In genomic region chr6:86073882-86074281, GRCm38 (mm10) we compare ENCODE assay signal across 25 mouse cellular contexts. TPM values are rescaled to one million over a fixed set of nuclear protein-coding genes. Genes with fewer than 3 reads are reported as not detected.
DNase-seq lines count a peak whose midpoint lies in the region; ATAC-seq and TF ChIP-seq lines count a peak whose summit lies in the region.
"Had no signal": no experiment of that assay in that cellular context is flagged by ENCODE, and none has a peak within 500 bp of the region (broad histone marks: within the 10 kb centered on the region; RNA-seq: fewer than 3 reads in every experiment).

No protein-coding gene starts in this region.

- TF ChIP-seq CTCF in left cerebral cortex, adult 2 months (IDR thresholded peaks at IDR 0.05), result no peak

- intact Hi-C loops in left cerebral cortex, adult 2 months (cut with DNase I), result no loop called here
- intact Hi-C loops in left cerebral cortex, postnatal 25 days (cut with DNase I), result no loop called here

- H3K9me3 ChIP-seq in midbrain, embryonic 12.5 days, result no peaks in the 10 kb centered on the region
- H3K9me3 ChIP-seq in midbrain, embryonic 13.5 days, result no peaks in the 10 kb centered on the region
- H3K9me3 ChIP-seq: embryonic facial prominence, embryonic 13.5 days; forebrain, embryonic 13.5 days; heart, embryonic 15.5 days; hindbrain, embryonic 10.5 days had no signal

- no peak overlapping the region for H3K4me3 ChIP-seq in left cerebral cortex, adult 2 months
- H3K4me3 ChIP-seq in midbrain, embryonic 12.5 days, result no peak overlapping the region
- no peak overlapping the region for H3K4me3 ChIP-seq in midbrain, embryonic 13.5 days (replicated peaks)
- H3K4me3 ChIP-seq: embryonic facial prominence, embryonic 13.5 days; forebrain, embryonic 13.5 days; heart, adult 2 months; heart, embryonic 15.5 days; hindbrain, embryonic 10.5 days had no signal

- no peaks in the 10 kb centered on the region for H3K36me3 ChIP-seq in midbrain, embryonic 12.5 days
- H3K36me3 ChIP-seq in midbrain, embryonic 13.5 days, result no peaks in the 10 kb centered on the region
- H3K36me3 ChIP-seq: embryonic facial prominence, embryonic 13.5 days; heart, embryonic 15.5 days; hindbrain, embryonic 10.5 days had no signal

- H3K27ac ChIP-seq in left cerebral cortex, adult 2 months, result peak overlapping the region; percentile 62; the same call in 1 of the 2 replicates
- 0 out of 2 replicates have a peak overlapping the region, but pooled peaks have one; percentile 25 for H3K27ac ChIP-seq in midbrain, embryonic 12.5 days (replicated peaks)
- H3K27ac ChIP-seq in midbrain, embryonic 13.5 days, result no peak overlapping the region; the same call in 1 of the 2 replicates
- H3K27ac ChIP-seq: embryonic facial prominence, embryonic 13.5 days; forebrain, embryonic 13.5 days; heart, adult 2 months; heart, embryonic 15.5 days; hindbrain, embryonic 10.5 days had no signal

- no peak overlapping the region for H3K4me2 ChIP-seq in midbrain, embryonic 12.5 days (replicated peaks)
- H3K4me2 ChIP-seq in midbrain, embryonic 13.5 days (replicated peaks), result no peak overlapping the region
- H3K4me2 ChIP-seq: embryonic facial prominence, embryonic 13.5 days; forebrain, embryonic 13.5 days; heart, embryonic 11.5 days; heart, embryonic 15.5 days had no signal

- ATAC-seq in midbrain, embryonic 12.5 days (ENCODE audit: low FRiP score, low read depth), result no peak
- ATAC-seq in midbrain, embryonic 13.5 days, result no peak
- no peak for ATAC-seq in erythroid progenitor cell, adult 5-6 weeks (replicated peaks; ENCODE audit: low FRiP score, poor library complexity, severe bottlenecking)
- ATAC-seq: forebrain, embryonic 13.5 days; forebrain, postnatal 0 days; hindbrain, embryonic 16.5 days had no signal

- no peak for DNase-seq in left cerebral cortex, adult 2 months (ENCODE audit: extremely low spot score in 1 of 2, low spot score in 2 of 2)
- no peak for DNase-seq in left cerebral cortex, postnatal 25 days (ENCODE audit: low spot score in 2 of 2)
- DNase-seq in MEL-GATA-1-ER (ENCODE audit: extremely low read depth, low read depth), result peak; percentile 85
- no peak for DNase-seq in ovary, postnatal 36 days (ENCODE audit: low spot score)
- DNase-seq: adrenal gland, postnatal 14 days; cerebellum, adult 11-12 months; cerebellum, adult 9-11 months; cerebellum, postnatal 36 days; forebrain, postnatal 0 days; gastrocnemius, postnatal 14 days; heart, adult 2 months had no signal

- 82% methylated on average over 3 of the region's 3 CpGs for WGBS in midbrain, embryonic 12.5 days
- 88% methylated on average over 3 of the region's 3 CpGs for WGBS in midbrain, embryonic 13.5 days

- H3K4me1 ChIP-seq in midbrain, embryonic 12.5 days, result peaks cover 27% of the 10 kb centered on the region; the same call in 1 of the 2 replicates
- peaks cover 77% of the 10 kb centered on the region for H3K4me1 ChIP-seq in midbrain, embryonic 13.5 days (replicated peaks)
- H3K4me1 ChIP-seq: embryonic facial prominence, embryonic 13.5 days; heart, embryonic 15.5 days had no signal

- H3K27me3 ChIP-seq in midbrain, embryonic 12.5 days, result no peaks in the 10 kb centered on the region
- no peaks in the 10 kb centered on the region for H3K27me3 ChIP-seq in midbrain, embryonic 13.5 days
- H3K27me3 ChIP-seq: embryonic facial prominence, embryonic 13.5 days; forebrain, embryonic 13.5 days; heart, embryonic 15.5 days had no signal

- no peak overlapping the region for H3K9ac ChIP-seq in midbrain, embryonic 12.5 days (replicated peaks)
- no peak overlapping the region for H3K9ac ChIP-seq in midbrain, embryonic 13.5 days (replicated peaks)
- H3K9ac ChIP-seq: embryonic facial prominence, embryonic 13.5 days; forebrain, embryonic 13.5 days; forebrain, postnatal 0 days; heart, embryonic 15.5 days had no signal

RNA-seq across cellular contexts. Expression of gene Add2, which starts 45.4 kb away (rescaled TPM):
- 100 to 1,000 TPM; 222 to 223 TPM for total RNA-seq in left cerebral cortex, adult 2 months (2021)
- total RNA-seq in left cerebral cortex, postnatal 25 days (2021), result 100 to 1,000 TPM; 232 to 242 TPM
- polyA plus RNA-seq in midbrain, embryonic 12.5 days (2016; fragmentation: Nextera tagmentation; extraction: Ambion mirVana), result 127 and 130 TPM in 2 replicates
- polyA plus RNA-seq in midbrain, embryonic 13.5 days (2015; fragmentation: Nextera tagmentation; extraction: Ambion mirVana), result 200 and 208 TPM in 2 replicates
- 138 and 175 TPM in 2 replicates for total RNA-seq in erythroid progenitor cell, adult 5-6 weeks (2015; ENCODE audit: low replicate concordance)
- 251 and 282 TPM in 2 replicates for total RNA-seq in erythroid progenitor cell, adult 5-6 weeks (2017; ENCODE audit: low replicate concordance)
- total RNA-seq: gastrocnemius, adult 18-20 months had no signal

RNA-seq across cellular contexts. Expression of gene Figla, which starts 57.9 kb away (rescaled TPM):
- total RNA-seq in left cerebral cortex, adult 2 months (2021), result not detected
- not detected for total RNA-seq in left cerebral cortex, postnatal 25 days (2021)
- not detected in 2 replicates for polyA plus RNA-seq in midbrain, embryonic 12.5 days (2016; fragmentation: Nextera tagmentation; extraction: Ambion mirVana)
- polyA plus RNA-seq in midbrain, embryonic 13.5 days (2015; fragmentation: Nextera tagmentation; extraction: Ambion mirVana), result not detected in 2 replicates
- total RNA-seq in erythroid progenitor cell, adult 5-6 weeks (2015; ENCODE audit: low replicate concordance), result not detected in 2 replicates
- total RNA-seq in erythroid progenitor cell, adult 5-6 weeks (2017; ENCODE audit: low replicate concordance), result not detected in 2 replicates
- total RNA-seq: adrenal gland, adult 18-20 months; adrenal gland, postnatal 14 days; ES-E14; forebrain, postnatal 0 days; gastrocnemius, adult 18-20 months; gastrocnemius, postnatal 14 days; heart, adult 2 months; heart, postnatal 25 days had no signal
- polyA plus RNA-seq: embryonic facial prominence, embryonic 13.5 days; forebrain, embryonic 13.5 days; forebrain, postnatal 0 days; gonadal fat pad, adult 2 months; heart, adult 2 months; heart, embryonic 11.5 days; heart, embryonic 15.5 days; hindbrain, embryonic 10.5 days; hindbrain, embryonic 16.5 days had no signal
